Mouse (Mus musculus): ENCODE measurements at regions not wholly inside any gene's neighbourhood (a gene's known extent, or its start where the extent isn't known, plus 50 kb on each side); places are given as distances from the start of the nearest gene placed in this dataset.

DNA sequence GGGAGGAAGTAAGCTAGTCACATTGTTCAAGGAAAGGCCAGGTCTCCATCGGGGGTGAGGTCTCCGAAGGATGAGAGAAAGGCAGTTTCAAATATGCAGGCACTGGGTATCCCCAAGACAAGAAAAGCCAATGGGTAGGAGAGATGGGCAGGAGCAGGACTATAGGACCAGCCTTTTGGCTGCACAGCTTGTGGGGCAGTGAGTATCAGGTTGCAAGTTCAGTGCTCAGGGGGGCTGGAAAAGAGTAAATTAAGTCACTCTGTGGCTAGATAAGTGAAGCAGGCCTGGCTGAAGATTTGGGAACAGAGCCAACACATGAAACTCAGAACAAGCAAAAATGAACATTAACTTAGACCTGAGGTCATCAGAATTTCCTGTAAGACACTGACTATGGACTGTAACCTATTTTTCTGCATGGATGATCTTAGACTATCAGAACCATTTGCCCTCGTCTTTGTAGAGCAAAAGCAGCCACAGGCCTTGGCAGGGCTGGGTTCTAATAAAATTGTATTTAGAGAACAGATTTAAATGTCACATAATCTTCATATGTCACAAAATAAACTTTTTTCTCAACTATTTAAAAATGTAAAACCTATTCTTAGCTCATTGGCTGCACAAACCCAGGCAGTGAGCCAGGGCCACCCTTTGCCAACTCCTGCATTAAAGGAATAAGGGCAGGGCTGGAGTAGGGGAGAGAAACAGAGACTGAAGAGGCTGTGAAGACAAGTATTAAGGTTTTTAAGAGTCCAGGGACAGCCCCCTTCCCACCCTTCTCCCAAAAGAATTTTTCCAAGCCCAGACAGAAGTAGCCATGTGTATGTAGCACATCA lies 354.0 kb upstream of the Tmc3 start:
- TF ChIP-seq CTCF (IDR thresholded peaks at IDR 0.05 in 2 of 3, conservative IDR thresholded peaks at IDR 0.05 in 1 of 3; ENCODE audit: control insufficient read depth in 1 of 3, insufficient read depth in 1 of 3, low read depth in 2 of 3, low read length in 3 of 3, poor library complexity in 1 of 3, severe bottlenecking in 1 of 3), result no peak
- TF ChIP-seq POLR2A (IDR thresholded peaks at IDR 0.05; ENCODE audit: control insufficient read depth in 1 of 2, insufficient read depth in 1 of 2, low read depth in 1 of 2, low read length in 2 of 2, poor library complexity in 1 of 2), result no peak
